Mouse (Mus musculus): ENCODE results near the gene 6430571L13Rik.

The 6430571L13Rik gene

GRCm38 (mm10) chr9:107338172-107338883 is 2.1 kb upstream of the 6430571L13Rik start, which contains the start of gene Hemk1:
Gene Hemk1, minus strand, starts transcription at chr9:107338350.
- DNase-seq (ENCODE audit: low read depth, low spot score) = peak; percentile 90

GRCm38 (mm10) chr9:107340911-107341645 is 676 bp downstream of the 6430571L13Rik start:
- no peak for DNase-seq (ENCODE audit: low read depth, low spot score)

- DNase-seq (ENCODE audit: low read depth, low spot score) = no peak
Observed at GRCm38 (mm10) chr9:107342201-107342709, 1.9 kb downstream of the 6430571L13Rik start.

GRCm38 (mm10) chr9:107343146-107343943 is 2.9 kb downstream of the 6430571L13Rik start:
- DNase-seq (ENCODE audit: low read depth, low spot score) = no peak

- DNase-seq (ENCODE audit: low read depth, low spot score) = no peak
Observed at GRCm38 (mm10) chr9:107344027-107344426, 3.6 kb downstream of the 6430571L13Rik start.

- DNase-seq (ENCODE audit: low read depth, low spot score) = no peak
Observed at GRCm38 (mm10) chr9:107346081-107346480, 5.7 kb downstream of the 6430571L13Rik start.

- DNase-seq (ENCODE audit: low read depth, low spot score) = no peak
Observed at GRCm38 (mm10) chr9:107347586-107348183, 7.3 kb downstream of the 6430571L13Rik start.

GRCm38 (mm10) chr9:107349321-107349720 is 8.9 kb downstream of the 6430571L13Rik start:
- no peak for DNase-seq (ENCODE audit: low read depth, low spot score)

GRCm38 (mm10) chr9:107354826-107355225 is 14.4 kb downstream of the 6430571L13Rik start:
- no peak for DNase-seq (ENCODE audit: low read depth, low spot score)

GRCm38 (mm10) chr9:107355870-107356765 is 15.7 kb downstream of the 6430571L13Rik start:
- DNase-seq (ENCODE audit: low read depth, low spot score) = peak; percentile 69

GRCm38 (mm10) chr9:107357651-107358050 is 17.2 kb downstream of the 6430571L13Rik start:
- peak; percentile 80 for DNase-seq (ENCODE audit: low read depth, low spot score)

- DNase-seq (ENCODE audit: low read depth, low spot score) = no peak
Observed at GRCm38 (mm10) chr9:107360989-107361388, 20.6 kb downstream of the 6430571L13Rik start.

- DNase-seq (ENCODE audit: low read depth, low spot score) = peak; percentile 59
Observed at GRCm38 (mm10) chr9:107366644-107367043, 26.2 kb downstream of the 6430571L13Rik start.

- DNase-seq (ENCODE audit: low read depth, low spot score) = no peak
Observed at GRCm38 (mm10) chr9:107368302-107368701, 27.9 kb downstream of the 6430571L13Rik start.

GRCm38 (mm10) chr9:107369270-107370105 is 29.1 kb downstream of the 6430571L13Rik start:
- no peak for DNase-seq (ENCODE audit: low read depth, low spot score)

GRCm38 (mm10) chr9:107370106-107370463 is 29.7 kb downstream of the 6430571L13Rik start:
- no peak for DNase-seq (ENCODE audit: low read depth, low spot score)

- DNase-seq (ENCODE audit: low read depth, low spot score) = no peak
Observed at GRCm38 (mm10) chr9:107372441-107372840, 32.0 kb downstream of the 6430571L13Rik start.

GRCm38 (mm10) chr9:107374623-107375022 is 34.2 kb downstream of the 6430571L13Rik start:
- DNase-seq (ENCODE audit: low read depth, low spot score) = peak; percentile 98

GRCm38 (mm10) chr9:107375451-107375850 is 35.0 kb downstream of the 6430571L13Rik start:
- DNase-seq (ENCODE audit: low read depth, low spot score) = peak; percentile 87

Data from ES-CJ7 (cell line).